Mouse (Mus musculus): ENCODE results near the gene Cmss1. TPM values are rescaled to one million over a fixed set of nuclear protein-coding genes. Genes with fewer than 3 reads are reported as not detected.
A peak's percentile ranks its signal among the peaks of the same experiment; 100 is the strongest.

Gene Cmss1
- polyA plus RNA-seq, 1 experiment from 2014 or later: 19.1 TPM

- no peak for DNase-seq
- H3K4me3 ChIP-seq (ENCODE audit: low read depth, low read length): no peak overlapping the region
- H3K36me3 ChIP-seq (replicated peaks; ENCODE audit: insufficient read depth, low read length): no peaks in the 10 kb centered on the region
- no peak overlapping the region for H3K9ac ChIP-seq (replicated peaks)
- H3K27me3 ChIP-seq (ENCODE audit: insufficient read depth, low read length): no peaks in the 10 kb centered on the region
- 78% methylated on average over 4 of the region's 4 CpGs for WGBS (ENCODE audit: insufficient replicate concordance)
- H3K27ac ChIP-seq (ENCODE audit: low read depth): no peak overlapping the region
- H3K4me2 ChIP-seq (ENCODE audit: low read depth, low read length): no peak overlapping the region
- H3K9me3 ChIP-seq (ENCODE audit: low read length): no peaks in the 10 kb centered on the region
- H3K4me1 ChIP-seq (ENCODE audit: insufficient read depth): no peaks in the 10 kb centered on the region
- ATAC-seq: no peak
- TF ChIP-seq CTCF (IDR thresholded peaks at IDR 0.05; ENCODE audit: low read depth): no peak
- TF ChIP-seq EP300 (IDR thresholded peaks at IDR 0.05; ENCODE audit: low read depth): no peak
Observed at GRCm38 (mm10) chr16:57402910-57403309, 203.8 kb downstream of the Cmss1 start.

- Histone ChIP-seq H3K27me3 (ENCODE audit: insufficient read depth, low read length) (no peaks in the 10 kb centered on the region), H3K4me3 (ENCODE audit: low read depth, low read length) (no peak overlapping the region), H3K4me1 (ENCODE audit: insufficient read depth) (no peaks in the 10 kb centered on the region), H3K36me3 (replicated peaks; ENCODE audit: insufficient read depth, low read length) (no peaks in the 10 kb centered on the region), H3K9ac (replicated peaks) (no peak overlapping the region), H3K4me2 (ENCODE audit: low read depth, low read length) (no peak overlapping the region), H3K27ac (ENCODE audit: low read depth) (no peak overlapping the region), H3K9me3 (ENCODE audit: low read length) (no peaks in the 10 kb centered on the region)
- 57% methylated on average over 6 of the region's 6 CpGs for WGBS (ENCODE audit: insufficient replicate concordance)
- ATAC-seq (no peak), DNase-seq (no peak)
- no peak for TF ChIP-seq EP300 (IDR thresholded peaks at IDR 0.05; ENCODE audit: low read depth)
- no peak for TF ChIP-seq CTCF (IDR thresholded peaks at IDR 0.05; ENCODE audit: low read depth)
Observed at GRCm38 (mm10) chr16:57401702-57402101, 205.0 kb downstream of the Cmss1 start.

GRCm38 (mm10) chr16:57399566-57399965, 207.1 kb downstream of the Cmss1 start:
- Histone ChIP-seq H3K9ac (replicated peaks) (no peak overlapping the region), H3K27ac (ENCODE audit: low read depth) (no peak overlapping the region), H3K4me3 (ENCODE audit: low read depth, low read length) (no peak overlapping the region), H3K27me3 (ENCODE audit: insufficient read depth, low read length) (no peaks in the 10 kb centered on the region), H3K9me3 (ENCODE audit: low read length) (no peaks in the 10 kb centered on the region), H3K36me3 (replicated peaks; ENCODE audit: insufficient read depth, low read length) (no peaks in the 10 kb centered on the region), H3K4me2 (ENCODE audit: low read depth, low read length) (no peak overlapping the region), H3K4me1 (ENCODE audit: insufficient read depth) (no peaks in the 10 kb centered on the region)
- DNase-seq (no peak), ATAC-seq (no peak)
- TF ChIP-seq CTCF (IDR thresholded peaks at IDR 0.05; ENCODE audit: low read depth) (no peak), EP300 (IDR thresholded peaks at IDR 0.05; ENCODE audit: low read depth) (no peak)
- WGBS (ENCODE audit: insufficient replicate concordance): 73% methylated on average over 10 of the region's 10 CpGs

GRCm38 (mm10) chr16:57398387-57399214, 208.1 kb downstream of the Cmss1 start:
- no peak overlapping the region for H3K4me3 ChIP-seq (ENCODE audit: low read depth, low read length)
- H3K9ac ChIP-seq (replicated peaks): no peak overlapping the region
- no peaks in the 10 kb centered on the region for H3K27me3 ChIP-seq (ENCODE audit: insufficient read depth, low read length)
- no peaks in the 10 kb centered on the region for H3K36me3 ChIP-seq (replicated peaks; ENCODE audit: insufficient read depth, low read length)
- TF ChIP-seq CTCF (IDR thresholded peaks at IDR 0.05; ENCODE audit: low read depth) (peak; percentile 82), EP300 (IDR thresholded peaks at IDR 0.05; ENCODE audit: low read depth) (no peak)
- WGBS (ENCODE audit: insufficient replicate concordance): 64% methylated on average over 18 of the region's 18 CpGs
- ATAC-seq: no peak
- peak; percentile 61 for DNase-seq
- H3K4me2 ChIP-seq (ENCODE audit: low read depth, low read length): no peak overlapping the region
- no peaks in the 10 kb centered on the region for H3K9me3 ChIP-seq (ENCODE audit: low read length)
- no peak overlapping the region for H3K27ac ChIP-seq (ENCODE audit: low read depth)
- no peaks in the 10 kb centered on the region for H3K4me1 ChIP-seq (ENCODE audit: insufficient read depth)

GRCm38 (mm10) chr16:57397845-57398244, 208.8 kb downstream of the Cmss1 start:
- TF ChIP-seq CTCF (IDR thresholded peaks at IDR 0.05; ENCODE audit: low read depth) (no peak), EP300 (IDR thresholded peaks at IDR 0.05; ENCODE audit: low read depth) (no peak)
- Histone ChIP-seq H3K4me1 (ENCODE audit: insufficient read depth) (no peaks in the 10 kb centered on the region), H3K9me3 (ENCODE audit: low read length) (no peaks in the 10 kb centered on the region), H3K36me3 (replicated peaks; ENCODE audit: insufficient read depth, low read length) (no peaks in the 10 kb centered on the region), H3K4me3 (ENCODE audit: low read depth, low read length) (no peak overlapping the region), H3K27ac (ENCODE audit: low read depth) (no peak overlapping the region), H3K9ac (replicated peaks) (no peak overlapping the region), H3K27me3 (ENCODE audit: insufficient read depth, low read length) (no peaks in the 10 kb centered on the region), H3K4me2 (ENCODE audit: low read depth, low read length) (no peak overlapping the region)
- DNase-seq (no peak), ATAC-seq (no peak)
- WGBS (ENCODE audit: insufficient replicate concordance): 81% methylated on average over 6 of the region's 6 CpGs

- Histone ChIP-seq H3K4me3 (ENCODE audit: low read depth, low read length) (no peak overlapping the region), H3K4me1 (ENCODE audit: insufficient read depth) (no peaks in the 10 kb centered on the region), H3K27me3 (ENCODE audit: insufficient read depth, low read length) (no peaks in the 10 kb centered on the region), H3K4me2 (ENCODE audit: low read depth, low read length) (no peak overlapping the region), H3K9me3 (ENCODE audit: low read length) (no peaks in the 10 kb centered on the region), H3K9ac (replicated peaks) (no peak overlapping the region), H3K27ac (ENCODE audit: low read depth) (no peak overlapping the region), H3K36me3 (replicated peaks; ENCODE audit: insufficient read depth, low read length) (no peaks in the 10 kb centered on the region)
- TF ChIP-seq CTCF (IDR thresholded peaks at IDR 0.05; ENCODE audit: low read depth): no peak
- no peak for TF ChIP-seq EP300 (IDR thresholded peaks at IDR 0.05; ENCODE audit: low read depth)
- ATAC-seq: no peak
- 35% methylated on average over 6 of the region's 6 CpGs for WGBS (ENCODE audit: insufficient replicate concordance)
- DNase-seq: no peak
Observed at GRCm38 (mm10) chr16:57396249-57396648, 210.4 kb downstream of the Cmss1 start.

All from liver, postnatal 0 days (tissue).